Mouse (Mus musculus): ENCODE measurements around the gene Slc25a26. TPM values are rescaled to one million over a fixed set of nuclear protein-coding genes. Genes with fewer than 3 reads are reported as not detected.

The Slc25a26 gene
- polyA plus RNA-seq, 1 experiment: 6.6 TPM

DNA sequence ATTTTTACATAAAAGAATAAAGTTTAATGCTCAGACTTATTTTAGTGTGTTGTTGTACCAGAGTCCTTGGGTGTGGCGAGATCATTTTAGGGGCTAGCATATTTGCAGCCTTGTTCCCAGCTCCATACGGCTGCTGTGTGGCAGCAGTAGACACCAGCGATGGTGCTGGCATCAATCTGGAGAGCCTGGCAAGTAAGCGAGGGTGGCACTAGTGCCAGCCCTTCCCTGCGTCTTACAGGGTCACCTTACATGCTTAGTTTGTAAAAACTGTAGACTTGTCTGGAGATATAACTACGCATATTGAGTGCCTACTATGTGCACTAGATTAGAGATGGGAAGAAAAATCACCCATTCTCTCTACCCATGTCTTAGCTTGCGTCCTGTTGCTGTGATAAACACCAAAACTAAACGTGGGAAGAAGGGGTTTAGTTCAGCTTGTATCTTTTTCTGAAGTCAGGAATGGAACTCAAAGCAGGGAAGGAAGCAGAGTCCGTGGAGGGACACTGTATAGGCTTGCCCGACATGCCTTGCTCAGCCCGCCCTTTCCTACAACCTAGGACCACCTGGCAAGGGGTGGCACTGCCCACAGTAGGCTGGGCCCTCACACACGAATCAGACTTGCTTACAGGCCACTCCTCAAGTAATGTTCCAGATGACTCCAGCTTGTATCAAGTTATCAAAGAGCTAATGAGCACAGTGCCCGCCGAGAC lies 96.1 kb downstream of the Slc25a26 start:
- 80% methylated on average over 14 of the region's 14 CpGs for WGBS
- no peak for DNase-seq (ENCODE audit: low read depth, low spot score)

DNA sequence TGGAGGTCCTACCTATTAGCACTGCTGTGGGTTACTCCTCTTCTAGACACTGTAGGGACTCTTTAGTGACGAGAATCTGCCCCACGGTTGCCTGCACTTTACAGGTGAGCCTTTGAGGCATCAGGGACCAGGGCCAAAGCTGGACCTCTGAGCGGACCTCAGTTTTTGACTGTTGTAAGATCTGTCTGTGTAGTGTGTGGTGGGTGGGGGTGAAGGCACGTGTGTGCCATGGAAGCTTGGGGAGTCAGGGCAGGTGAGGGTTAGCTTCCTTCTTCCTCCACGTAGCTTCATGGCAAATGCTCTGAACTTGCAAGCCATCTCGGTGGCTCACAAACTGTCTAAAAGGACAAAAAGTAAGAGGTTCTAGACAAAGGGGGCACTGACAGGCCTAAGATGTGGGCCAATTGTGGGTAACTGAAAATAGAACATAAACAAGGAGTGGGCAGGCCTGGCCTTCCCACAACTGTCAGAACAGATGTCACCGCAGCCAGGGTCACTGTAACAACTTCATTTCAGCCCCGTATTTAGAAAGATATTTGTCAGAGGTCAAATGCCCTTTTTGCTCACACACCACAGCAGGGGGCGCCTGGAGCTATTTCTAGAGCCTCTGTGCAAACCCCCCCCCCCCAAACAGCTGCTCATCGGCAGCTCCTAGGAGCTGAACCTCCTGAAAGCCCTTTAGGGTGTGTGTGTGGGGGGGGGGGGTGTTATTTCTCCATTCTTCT lies 96.8 kb downstream of the Slc25a26 start:
- no peak for DNase-seq (ENCODE audit: low read depth, low spot score)
- 60% methylated on average over 10 of the region's 10 CpGs for WGBS

DNA sequence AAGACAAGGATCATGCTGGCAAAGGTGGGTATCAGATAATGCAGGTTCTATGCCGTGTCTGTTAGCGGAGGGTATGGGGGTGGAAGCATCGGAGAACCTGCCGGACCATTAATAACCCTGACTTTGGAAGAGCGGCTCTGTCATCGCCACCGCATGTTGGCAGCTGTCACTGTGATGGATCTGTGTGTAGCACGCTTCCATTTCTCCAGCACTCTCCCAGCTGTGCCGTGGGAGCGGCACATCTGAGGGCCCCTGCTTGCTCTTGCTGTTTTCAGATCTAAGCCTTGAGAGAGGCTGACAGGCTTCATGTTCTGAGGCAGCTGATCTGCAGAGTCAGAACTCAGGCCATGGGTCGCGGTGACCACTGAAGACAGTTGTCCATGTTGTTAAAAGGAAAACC lies 98.3 kb downstream of the Slc25a26 start:
- no peak for DNase-seq (ENCODE audit: low read depth, low spot score)
- 89% methylated on average over 12 of the region's 12 CpGs for WGBS

DNA sequence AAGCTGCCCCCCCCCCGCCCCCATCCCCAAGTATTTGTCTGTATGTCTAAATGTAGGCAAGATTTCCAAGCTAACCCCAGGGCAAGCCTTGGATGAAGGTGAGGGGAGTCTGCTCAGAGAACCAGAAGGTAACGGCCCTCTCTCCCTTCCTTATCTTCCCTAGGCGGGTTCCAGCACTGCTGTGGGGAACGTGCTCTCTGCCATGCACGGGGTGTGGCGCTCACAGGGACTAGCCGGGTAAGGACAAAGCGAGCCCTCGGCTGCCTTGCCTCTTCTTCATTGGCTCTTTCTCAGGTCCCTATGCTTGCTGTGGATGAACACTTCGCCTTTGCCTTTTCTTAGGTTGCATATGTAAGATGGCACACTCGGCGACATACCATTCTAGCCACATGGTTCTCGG lies 98.9 kb downstream of the Slc25a26 start:
- 78% methylated on average over 13 of the region's 13 CpGs for whole genome bisulfite sequencing
- DNase-seq (ENCODE audit: low read depth, low spot score): no peak

DNA sequence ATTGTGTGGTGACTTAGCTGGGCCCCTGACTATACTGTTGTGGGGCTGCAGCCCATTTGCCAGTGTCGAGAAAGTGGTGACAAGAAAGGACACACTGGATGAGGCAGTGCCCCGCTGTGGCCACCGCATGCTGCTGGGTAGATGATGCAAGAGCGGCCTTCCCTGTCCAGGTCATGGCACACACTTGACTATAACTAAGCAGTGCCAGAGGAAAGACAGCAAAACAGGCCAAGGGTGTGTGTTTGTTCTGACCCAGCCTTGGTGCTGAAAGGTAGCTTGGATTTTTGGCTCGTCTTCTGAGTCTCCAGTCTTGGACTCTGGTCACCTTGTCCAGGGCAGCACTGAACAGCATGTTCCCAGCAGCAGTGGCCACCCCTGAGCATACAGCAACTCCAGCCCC lies 101.0 kb downstream of the Slc25a26 start:
- DNase-seq (ENCODE audit: low read depth, low spot score): no peak
- 57% methylated on average over 5 of the region's 5 CpGs for WGBS

DNA sequence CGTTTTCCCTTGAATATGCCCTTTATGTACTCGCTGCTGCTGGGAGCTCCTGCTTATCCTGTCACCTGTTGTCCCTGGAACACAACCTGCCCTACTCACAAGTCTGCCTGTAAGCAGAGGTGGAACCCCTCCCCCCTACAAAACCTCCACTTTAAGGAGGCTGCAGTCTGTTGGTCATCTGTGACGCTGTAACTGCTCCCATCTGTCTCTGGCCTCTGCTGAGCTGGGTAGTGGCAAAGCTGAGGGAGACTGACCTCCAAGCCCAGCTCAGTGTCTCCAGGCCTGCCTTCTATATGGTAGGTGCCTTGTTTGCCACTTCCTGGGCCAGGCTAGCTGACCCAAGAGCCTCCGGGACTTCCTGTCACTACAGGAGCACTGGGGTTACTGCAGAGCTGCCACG lies 101.7 kb downstream of the Slc25a26 start:
- WGBS: 57% methylated on average over 5 of the region's 5 CpGs
- no peak for DNase-seq (ENCODE audit: low read depth, low spot score)

DNA sequence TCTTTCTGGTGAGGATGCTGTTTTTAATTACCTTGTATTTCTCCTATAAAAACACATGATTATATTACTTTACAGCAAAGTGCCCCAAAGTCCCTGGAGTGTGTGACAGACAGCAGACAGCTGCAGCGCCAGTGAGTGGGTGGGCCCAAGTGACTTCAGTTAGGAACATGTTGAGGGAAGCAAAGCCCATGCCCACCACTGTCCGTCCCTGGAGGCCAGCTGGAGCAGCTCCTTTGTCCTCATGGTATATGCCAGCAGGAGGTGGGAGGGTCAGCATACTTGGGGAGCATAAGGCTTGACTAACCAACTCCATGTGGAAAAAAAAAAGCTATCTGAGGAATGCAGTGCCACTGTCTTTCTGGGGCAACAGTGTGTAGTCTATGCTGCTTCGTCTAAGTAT lies 103.9 kb downstream of the Slc25a26 start:
- no peak for DNase-seq (ENCODE audit: low read depth, low spot score)
- WGBS: 66% methylated on average over 3 of the region's 3 CpGs

DNA sequence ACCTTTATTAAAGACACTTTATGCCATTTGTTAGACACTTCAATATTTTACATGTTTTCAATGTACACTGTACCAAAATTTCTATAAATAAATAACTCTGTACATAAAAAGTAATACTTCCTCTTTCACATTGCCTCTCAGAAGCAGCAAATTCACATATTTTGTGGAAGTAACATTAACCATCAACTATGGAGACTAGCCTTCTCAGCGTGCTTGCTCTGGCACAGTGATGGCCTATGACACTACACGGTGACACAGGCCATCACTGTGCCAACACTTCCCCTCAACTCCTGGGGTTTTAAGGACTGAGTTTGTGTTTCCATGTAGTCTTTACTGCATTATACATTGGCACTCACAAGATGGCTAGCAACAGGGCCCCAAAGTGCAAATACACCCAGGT lies 104.4 kb downstream of the Slc25a26 start:
- 71% methylated on average over 2 of the region's 2 CpGs for WGBS

DNA sequence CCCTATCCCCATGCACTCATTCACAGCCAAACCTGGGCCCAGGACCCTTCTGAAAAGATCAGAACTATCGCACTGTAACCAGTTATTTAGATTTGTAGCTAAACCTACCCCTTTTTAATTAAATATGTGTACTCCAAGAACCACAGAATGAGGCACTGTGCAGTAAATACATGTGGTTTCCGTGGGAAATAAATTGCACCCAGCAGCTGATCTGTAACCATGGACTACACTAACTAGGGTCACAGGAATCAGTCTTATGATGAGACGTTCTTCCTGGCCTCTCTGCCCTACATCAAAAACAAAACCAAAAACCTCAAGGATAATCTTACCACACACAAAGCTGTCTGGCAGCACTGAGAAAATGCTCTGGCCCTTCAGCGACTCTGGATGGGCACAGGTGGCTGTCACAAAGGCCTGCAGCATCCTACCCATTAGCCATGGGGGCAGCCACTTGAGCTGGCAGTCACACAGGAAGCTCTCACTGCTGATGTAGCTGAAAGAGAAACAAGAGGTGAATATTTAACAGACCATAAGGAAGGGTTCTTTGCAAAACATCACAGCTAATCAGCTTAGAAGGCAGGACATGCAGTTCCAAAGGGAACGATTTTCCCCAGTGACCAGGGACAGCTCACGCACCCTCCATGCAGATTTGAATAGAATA lies 113.2 kb downstream of the Slc25a26 start:
- DNase-seq (ENCODE audit: low read depth, low spot score): no peak
- WGBS: 57% methylated on average over 6 of the region's 6 CpGs

More for the DNA sequence above, 104.4 kb downstream of the Slc25a26 start:
- no peak for DNase-seq (ENCODE audit: low read depth, low spot score)

DNA sequence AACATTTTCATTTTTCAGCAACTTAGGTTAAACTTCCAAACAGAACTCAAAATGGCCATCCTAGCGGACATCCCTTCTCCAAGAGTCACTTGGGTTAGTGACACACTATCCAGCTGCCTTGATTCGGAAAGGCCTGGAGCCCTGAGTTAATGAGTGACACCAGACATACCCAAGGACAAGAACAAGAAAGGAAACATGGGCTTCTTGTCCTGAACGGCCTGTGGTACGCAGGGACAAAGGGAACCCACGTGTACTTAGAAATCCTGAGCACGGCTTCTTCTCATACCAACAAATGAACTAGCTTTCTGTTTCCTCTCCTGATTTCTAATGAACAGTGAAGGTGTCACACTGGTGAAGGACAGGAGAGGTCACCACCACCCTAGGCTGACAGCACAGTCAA lies 114.2 kb downstream of the Slc25a26 start:
- 72% methylated on average over 6 of the region's 6 CpGs for WGBS
- no peak for DNase-seq (ENCODE audit: low read depth, low spot score)

DNA sequence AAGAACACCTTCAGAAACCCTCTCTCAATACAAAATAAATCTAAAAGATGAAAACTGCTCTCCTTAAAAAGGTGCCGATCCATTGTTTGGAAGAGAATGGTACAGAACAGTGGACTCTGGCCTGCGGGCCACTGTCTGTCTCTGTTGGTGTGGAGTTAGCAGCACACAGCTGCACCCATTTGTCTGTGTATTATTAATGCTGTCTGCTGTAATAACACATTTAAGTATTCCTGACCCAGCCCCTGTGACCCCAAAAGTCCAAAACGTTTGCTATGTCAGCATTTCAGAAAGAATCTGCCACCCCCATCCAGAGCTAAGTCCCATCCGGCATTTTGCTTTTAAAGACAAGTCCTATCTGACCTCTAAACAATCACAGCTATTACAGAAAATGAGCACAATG lies 115.8 kb downstream of the Slc25a26 start:
- no peak for DNase-seq (ENCODE audit: low read depth, low spot score)
- WGBS: 70% methylated on average over 4 of the region's 4 CpGs

DNA sequence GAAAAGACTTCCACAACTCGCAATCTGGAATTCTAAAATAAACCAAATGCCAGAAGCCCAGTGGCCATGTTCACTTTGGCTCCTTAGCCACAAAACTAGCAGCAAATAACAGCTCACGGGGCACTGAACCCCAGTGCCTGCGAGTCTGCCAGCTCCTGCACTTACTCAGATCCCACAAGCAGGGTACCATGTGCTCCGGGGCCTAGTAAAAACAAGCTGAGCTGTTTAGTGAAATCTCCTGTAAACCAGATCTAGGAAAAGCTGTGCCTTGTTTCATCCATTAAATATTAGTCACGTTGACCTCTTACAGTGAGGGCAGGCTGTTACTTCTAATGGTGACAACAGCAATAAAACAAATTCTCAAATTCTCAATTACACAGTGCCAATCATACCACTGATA lies 118.5 kb downstream of the Slc25a26 start:
- no peak for DNase-seq (ENCODE audit: low read depth, low spot score)
- WGBS: 78% methylated on average over 5 of the region's 5 CpGs

DNA sequence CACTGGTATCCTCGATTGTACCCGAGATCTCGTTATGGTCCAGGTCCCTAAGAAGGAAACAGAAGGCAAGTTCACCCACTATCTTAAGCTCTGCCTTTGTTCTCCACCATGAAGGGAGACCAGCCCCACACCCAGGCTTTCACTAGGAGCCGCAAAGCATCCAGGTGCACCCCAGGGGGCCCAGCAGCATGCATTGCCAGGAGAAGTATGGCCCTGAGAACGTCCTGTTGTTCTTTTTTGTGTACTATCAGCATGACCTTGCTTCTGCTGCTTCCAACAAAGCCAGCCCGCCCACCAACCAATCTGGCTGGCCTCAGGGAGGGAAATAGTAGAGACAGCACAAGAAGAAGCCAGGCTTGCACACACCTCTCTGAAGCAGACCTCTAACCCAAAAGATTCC lies 120.2 kb downstream of the Slc25a26 start:
- DNase-seq (ENCODE audit: low read depth, low spot score): no peak

DNA sequence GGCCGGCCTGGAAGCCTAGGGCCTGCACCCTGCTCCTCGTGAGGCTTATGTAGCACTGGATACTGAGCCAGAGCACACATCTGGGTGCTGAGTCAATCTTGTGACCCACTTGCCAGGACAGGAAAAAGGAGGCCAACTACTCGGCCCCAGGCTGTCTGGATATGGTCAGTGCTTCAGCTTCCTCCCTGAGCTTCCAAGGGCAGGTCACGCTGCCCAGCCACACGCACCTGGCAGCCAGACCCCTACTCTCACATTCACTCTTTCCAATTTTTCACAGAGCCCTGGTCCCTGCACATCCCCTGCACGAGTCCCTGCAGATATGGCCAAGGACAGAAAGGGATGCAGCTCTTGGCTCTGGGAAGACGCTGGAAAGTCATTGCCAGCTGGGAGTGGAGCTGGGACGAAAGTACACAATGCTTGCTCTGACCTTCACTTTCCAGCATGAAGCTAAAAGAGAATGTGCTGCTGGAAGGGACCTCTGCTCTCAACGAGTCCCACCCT lies 120.7 kb downstream of the Slc25a26 start:
- WGBS: 58% methylated on average over 9 of the region's 9 CpGs

More for the DNA sequence above, 120.2 kb downstream of the Slc25a26 start:
- 74% methylated on average over 6 of the region's 6 CpGs for WGBS

DNA sequence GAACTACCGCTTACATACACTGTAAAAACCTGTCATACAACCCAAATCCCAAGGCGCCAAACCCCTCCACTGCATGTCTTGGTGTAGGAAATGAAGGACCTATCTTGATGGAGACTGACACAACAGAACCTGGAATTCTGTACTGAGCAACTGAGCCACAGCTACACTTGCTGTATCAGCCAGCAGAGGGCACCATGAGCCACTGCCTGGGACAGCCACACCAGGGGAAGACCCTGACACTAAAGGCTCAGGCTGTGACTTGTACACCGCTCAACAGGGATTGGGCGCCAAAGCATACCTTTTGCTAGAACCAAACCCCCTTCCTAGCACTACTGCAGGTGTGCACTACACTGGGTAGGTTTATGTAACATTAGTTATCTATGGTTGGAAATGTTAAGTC lies 122.9 kb downstream of the Slc25a26 start:
- no peak for DNase-seq (ENCODE audit: low read depth, low spot score)
- 82% methylated on average over 4 of the region's 4 CpGs for WGBS

More for the DNA sequence above, 120.7 kb downstream of the Slc25a26 start:
- no peak for DNase-seq (ENCODE audit: low read depth, low spot score)

DNA sequence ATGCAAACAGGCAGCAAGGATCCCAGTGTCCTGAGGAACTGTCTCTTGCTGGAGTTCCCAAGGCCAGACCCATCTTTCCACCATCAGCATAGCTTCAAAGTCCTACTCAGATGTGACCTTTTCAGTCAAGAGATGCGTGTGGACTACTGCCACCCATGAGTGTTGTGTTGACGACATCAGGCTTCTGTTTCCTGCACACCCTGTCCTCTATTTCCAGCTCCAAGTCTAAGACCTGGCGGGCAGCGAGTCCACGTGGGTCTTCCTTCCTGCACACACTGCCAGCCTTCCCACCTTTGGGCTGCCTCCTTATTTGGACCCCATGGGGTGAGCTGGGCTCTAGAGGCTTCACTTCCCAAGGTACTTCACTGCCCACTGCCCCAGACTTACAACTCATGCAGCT lies 124.4 kb downstream of the Slc25a26 start:
- DNase-seq (ENCODE audit: low read depth, low spot score): no peak
- WGBS: 79% methylated on average over 5 of the region's 5 CpGs

DNA sequence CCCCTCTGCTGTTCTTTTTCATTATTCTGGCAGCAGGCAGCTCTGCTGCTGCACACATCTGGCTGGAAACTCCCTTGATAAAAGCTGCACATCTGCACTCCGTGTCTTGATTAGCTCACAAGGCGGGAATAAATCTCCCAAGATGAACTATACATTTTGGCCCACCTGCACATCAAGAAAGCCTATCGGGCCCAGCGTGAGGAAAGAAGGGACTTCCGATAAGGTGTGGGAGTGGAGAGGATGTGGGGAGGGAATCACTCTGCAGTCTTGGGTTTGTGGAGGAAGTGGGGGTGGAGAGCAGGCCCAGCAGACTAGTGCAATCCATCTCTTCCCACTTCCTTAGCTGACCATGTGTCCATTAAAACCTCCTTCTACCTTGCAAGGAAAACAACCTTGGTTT lies 125.8 kb downstream of the Slc25a26 start:
- 67% methylated on average over 5 of the region's 5 CpGs for WGBS
- no peak for DNase-seq (ENCODE audit: low read depth, low spot score)

DNA sequence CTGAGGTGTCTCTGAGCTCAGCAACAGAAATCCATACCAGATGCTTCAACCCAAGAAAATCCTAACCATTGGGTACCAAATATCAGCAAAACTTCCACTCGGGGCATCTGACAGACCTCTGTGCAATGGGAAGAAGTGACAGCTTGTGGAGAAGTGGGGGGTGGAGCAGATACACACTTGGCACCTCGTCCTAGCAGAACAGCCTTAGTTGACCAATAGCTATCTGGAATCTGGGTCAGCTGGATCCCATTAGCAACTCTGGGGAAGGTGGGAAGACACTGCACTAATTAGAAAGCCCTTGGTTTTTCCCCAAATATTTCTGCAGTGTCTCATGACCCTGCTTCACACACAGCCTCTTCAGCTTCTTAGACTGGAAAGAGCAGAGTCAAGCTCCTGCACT lies 126.7 kb downstream of the Slc25a26 start:
- WGBS: 30% methylated on average over 2 of the region's 2 CpGs
- no peak for DNase-seq (ENCODE audit: low read depth, low spot score)

DNA sequence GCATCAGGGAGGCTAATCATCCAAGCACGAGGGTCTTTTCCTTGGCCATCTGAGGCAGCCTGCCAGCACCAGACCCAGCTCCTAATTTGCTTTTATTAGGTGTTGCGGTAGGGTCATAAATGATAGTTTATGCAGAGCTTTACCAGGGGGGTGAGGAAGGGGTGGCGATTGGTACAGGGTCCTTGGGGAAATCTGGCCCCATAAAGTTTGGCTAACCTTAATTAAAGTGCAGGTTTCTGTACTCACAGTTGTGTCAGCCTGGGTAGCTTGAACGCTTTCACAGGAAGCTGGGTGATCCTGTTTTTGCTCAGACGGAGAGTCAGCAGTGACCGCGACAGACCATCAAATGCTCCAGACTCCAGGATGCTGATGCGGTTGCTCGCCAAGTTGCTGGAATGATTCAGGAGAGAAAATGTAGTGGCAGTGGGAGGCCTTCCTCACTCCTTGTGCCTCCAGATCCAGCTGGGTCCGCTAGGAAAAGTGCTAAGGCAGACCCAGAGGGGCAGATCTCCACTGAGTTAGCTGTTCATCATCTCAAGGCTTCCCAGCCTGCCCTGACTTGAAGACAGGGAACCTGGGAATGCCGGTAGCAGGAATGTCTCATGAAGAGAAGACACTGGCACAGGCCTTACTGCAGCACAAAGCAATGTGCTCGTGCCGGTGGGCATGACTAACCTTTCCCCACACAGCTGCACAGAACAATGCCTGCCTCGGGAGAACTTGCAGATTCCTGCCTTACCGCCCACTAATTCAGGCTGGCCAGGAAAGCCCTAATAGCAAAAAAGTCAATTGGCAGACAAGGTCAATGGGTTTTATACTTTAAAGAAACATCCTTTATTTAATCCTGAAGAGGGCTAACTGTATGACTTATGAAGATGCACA lies 127.8 kb downstream of the Slc25a26 start:
- no peak for DNase-seq (ENCODE audit: low read depth, low spot score)
- WGBS: 68% methylated on average over 15 of the region's 15 CpGs

DNA sequence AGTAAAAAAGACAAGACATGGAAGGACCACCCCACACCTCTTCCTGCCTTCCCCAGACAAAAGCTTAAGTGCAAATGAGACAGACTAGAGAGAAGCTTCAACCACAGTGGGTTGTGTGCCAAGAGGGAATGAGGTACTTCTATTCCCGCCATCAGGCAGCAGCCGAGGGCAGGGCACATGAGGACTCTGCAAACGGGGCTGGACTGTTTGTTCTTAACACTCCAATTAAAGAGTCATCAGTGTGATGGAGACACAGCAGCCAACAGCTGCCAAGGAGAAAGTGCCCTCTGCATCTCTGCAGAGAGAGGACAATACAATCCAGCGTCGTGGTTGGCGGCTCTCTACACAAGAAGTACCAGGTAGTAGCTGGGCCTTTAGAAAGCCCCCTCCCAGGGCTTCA lies 128.7 kb downstream of the Slc25a26 start:
- no peak for DNase-seq (ENCODE audit: low read depth, low spot score)
- 26% methylated on average over 6 of the region's 6 CpGs for WGBS

Data from large intestine, adult 2 months (tissue).